Mouse (Mus musculus) liver, embryonic 14.5 days (tissue): Measurements from ENCODE around the gene Kcnq1.

Source experiments
- CTCF ChIP-seq: IDR thresholded peaks from 2 replicates; pipeline ENCODE4 v1.5.1; 2016; ENCODE audit warnings: antibody characterized with exemption, low read depth, control low read depth
- EP300 ChIP-seq: IDR thresholded peaks from 2 replicates; pipeline ENCODE4 v1.6.1; 2016; ENCODE audit warnings: antibody characterized with exemption, low read depth

- TF ChIP-seq EP300, result no peak
- TF ChIP-seq CTCF, result no peak
Measured at GRCm38 (mm10) chr7:143375945-143376344, 269.8 kb downstream of the Kcnq1 start.
